Mouse (Mus musculus) cortical plate, adult 2 months (tissue): ENCODE results near the gene Olfr1369-ps1.

Experiments
- CTCF ChIP-seq: fragments of 200-500 bp; IDR thresholded peaks from 2 replicates; pipeline ENCODE4 v1.5.1; 2011; ENCODE audit warnings: mild to moderate bottlenecking, control low read depth, low read length; ENCODE audit not compliant: insufficient read depth; ENCODE audit errors: extremely low read depth
- POLR2A ChIP-seq: fragments of 200-500 bp; IDR thresholded peaks from 2 replicates; pipeline ENCODE4 v1.6.1; 2011; ENCODE audit warnings: mild to moderate bottlenecking, low read length, control low read depth; ENCODE audit not compliant: insufficient read depth; ENCODE audit errors: extremely low read depth

- TF ChIP-seq CTCF (no peak), POLR2A (no peak)
Measured at GRCm38 (mm10) chr13:21145767-21146166, 34.5 kb downstream of the Olfr1369-ps1 start, which contains the start of gene Olfr1368.
